Mouse (Mus musculus) brain, embryonic 14.5 days (tissue): ENCODE measurements around the gene Ctu2.

Source experiments
- CTCF ChIP-seq: fragments of 200-500 bp; IDR thresholded peaks from 2 replicates; pipeline ENCODE4 v1.5.1; 2012; ENCODE audit warnings: inconsistent platforms, mild to moderate bottlenecking, moderate library complexity, borderline replicate concordance; ENCODE audit not compliant: insufficient read depth, insufficient read length; ENCODE audit errors: extremely low read depth
- POLR2A ChIP-seq: fragments of 200-500 bp; IDR thresholded peaks from 2 replicates; pipeline ENCODE4 v1.6.1; 2012; ENCODE audit warnings: mild to moderate bottlenecking, inconsistent platforms, borderline replicate concordance; ENCODE audit not compliant: poor library complexity, insufficient read depth, insufficient read length, severe bottlenecking; ENCODE audit errors: extremely low read depth

DNA sequence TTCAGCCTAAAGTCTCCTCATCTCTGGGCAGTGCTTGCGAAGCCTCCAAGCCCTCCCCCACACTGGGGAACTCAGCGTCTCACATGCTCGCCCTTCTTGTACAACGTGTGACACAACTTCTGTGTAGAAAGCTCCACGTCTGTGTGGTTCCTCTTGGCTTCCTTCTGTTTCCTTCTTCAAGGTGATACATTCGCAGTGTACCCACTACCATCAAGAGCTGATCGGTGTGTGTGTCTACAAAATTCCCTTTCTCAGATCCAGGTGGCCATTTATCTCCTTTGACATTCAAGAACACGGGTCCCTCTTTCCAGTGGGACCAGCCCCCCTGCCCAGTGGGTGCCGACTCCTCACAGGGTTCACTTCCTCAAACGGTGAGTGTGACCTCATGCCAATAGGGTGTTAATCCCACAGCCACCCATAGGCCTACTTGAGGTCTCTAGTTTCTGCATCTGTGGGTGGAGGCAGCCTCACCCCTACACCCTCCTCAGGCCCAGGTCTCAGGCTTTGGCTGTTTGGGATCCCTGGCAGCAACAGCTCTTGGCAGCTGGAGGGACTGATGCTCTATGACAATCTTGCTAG lies 45.8 kb upstream of the Ctu2 start:
- TF ChIP-seq CTCF (no peak), POLR2A (no peak)
